Mouse (Mus musculus) limb, embryonic 10.5 days (tissue): ENCODE data around the gene Gm21958. TPM values are rescaled to one million over a fixed set of nuclear protein-coding genes. Genes with fewer than 3 reads are reported as not detected.

Experiments used
- DNase-seq: peaks from one replicate; pipeline ENCODE4 v3.0.0-alpha.2; 2017; ENCODE audit warnings: low spot score
- H3K27ac ChIP-seq: fragments of 300-500 bp; sonication (generic); 2 replicates; pipeline ENCODE4 v1.5.1; 2016; ENCODE audit warnings: mild to moderate bottlenecking
- H3K27me3 ChIP-seq: fragments of 300-500 bp; sonication (generic); 2 replicates; pipeline ENCODE4 v1.6.1; 2016; ENCODE audit warnings: low read depth, mild to moderate bottlenecking; ENCODE audit not compliant: poor library complexity, severe bottlenecking
- H3K36me3 ChIP-seq: fragments of 300-500 bp; sonication (generic); 2 replicates; pipeline ENCODE4 v1.6.1; 2016; ENCODE audit warnings: mild to moderate bottlenecking, moderate library complexity
- H3K4me1 ChIP-seq: fragments of 300-500 bp; sonication (generic); 2 replicates; pipeline ENCODE4 v1.6.1; 2016
- H3K4me3 ChIP-seq: fragments of 300-500 bp; sonication (generic); 2 replicates; pipeline ENCODE4 v1.5.1; 2016; ENCODE audit warnings: mild to moderate bottlenecking, moderate library complexity
- H3K9me3 ChIP-seq: fragments of 300-500 bp; sonication (generic); replicated peaks from 2 replicates; pipeline ENCODE4 v1.6.1; 2016; ENCODE audit warnings: mild to moderate bottlenecking
- WGBS: fragments of 180-500 bp; shearing (Covaris S2); methylation state at CpG from one replicate; pipeline ENCODE4 v1.1.7; 2016; 5-methylcytosine and 5-hydroxymethylcytosine counted together
- polyA plus RNA-seq: library from polyadenylated mRNA; unstranded; fragments of >200 nt; fragmentation: Nextera tagmentation; extraction: Ambion mirVana; gene quantifications from 2 replicates; pipeline ENCODE4 v1.2.1, GENCODE M21; 2016

Gene Gm21958
- polyA plus RNA-seq, 1 experiment from 2014 or later, result 1.5 TPM

GRCm38 (mm10) chr3:54668722-54669121, 45.4 kb downstream of the Gm21958 start:
- Histone ChIP-seq H3K9me3 (no peaks in the 10 kb centered on the region), H3K4me3 (no peak overlapping the region), H3K27ac (no peak overlapping the region), H3K27me3 (no peaks in the 10 kb centered on the region), H3K36me3 (no peaks in the 10 kb centered on the region), H3K4me1 (no peaks in the 10 kb centered on the region)
- DNase-seq, result no peak
- WGBS, result 89% methylated on average over 6 of the region's 6 CpGs

- Histone ChIP-seq H3K4me1 (no peaks in the 10 kb centered on the region), H3K36me3 (no peaks in the 10 kb centered on the region), H3K27me3 (no peaks in the 10 kb centered on the region), H3K4me3 (no peak overlapping the region), H3K27ac (no peak overlapping the region), H3K9me3 (no peaks in the 10 kb centered on the region)
- WGBS, result 82% methylated on average over 3 of the region's 3 CpGs
- DNase-seq, result no peak
Observed at GRCm38 (mm10) chr3:54668141-54668540, 46.0 kb downstream of the Gm21958 start.

Other genes starting within 250 kb of the Gm21958 start
- gene Supt20, start 21.5 kb downstream of the Gm21958 start, polyA plus RNA-seq, result 94.4 and 106 TPM in 2 replicates
- gene Exosc8, start 21.0 kb upstream of the Gm21958 start, polyA plus RNA-seq, result 183 and 200 TPM in 2 replicates
- 39.8 and 42.0 TPM in 2 replicates for gene Alg5, start 21.2 kb upstream of the Gm21958 start, polyA plus RNA-seq
- gene Smad9, start 41.2 kb upstream of the Gm21958 start, polyA plus RNA-seq, result 0.23 and 0.26 TPM in 2 replicates
- gene Rfxap, start 93.4 kb upstream of the Gm21958 start, polyA plus RNA-seq, result 35.0 and 35.4 TPM in 2 replicates
- gene Sertm1, start 201.5 kb upstream of the Gm21958 start, polyA plus RNA-seq, result not detected in 2 replicates